Mouse (Mus musculus): Measurements from ENCODE around the gene Mras. TPM values are rescaled to one million over a fixed set of nuclear protein-coding genes. Genes with fewer than 3 reads are reported as not detected.

The Mras gene
- total RNA-seq, 2 experiments from 2014 or later: 10.1 to 12.2 TPM

Other genes starting within 250 kb of the Mras start
- not detected for gene Faiml, start 200.1 kb downstream of the Mras start, total RNA-seq (2021)
- gene Cep70, start 194.0 kb downstream of the Mras start, total RNA-seq (2021): 1 to 10 TPM; 7.1 to 8.5 TPM
- under 1 TPM; 0.31 to 0.79 TPM for gene Esyt3, start 78.8 kb downstream of the Mras start, total RNA-seq (2021)
- gene Nme9, start 14.1 kb upstream of the Mras start, total RNA-seq (2021): not detected
- gene Armc8, start 131.5 kb upstream of the Mras start, total RNA-seq (2021): 10 to 100 TPM; 24.2 to 27.6 TPM
- gene Dbr1, start 138.4 kb upstream of the Mras start, total RNA-seq (2021): 1 to 10 TPM; 9.0 to 9.5 TPM
- not detected for gene A4gnt, start 175.1 kb upstream of the Mras start, total RNA-seq (2021)
- 1 to 10 TPM; 6.0 to 7.2 TPM for gene Dzip1l, start 192.1 kb upstream of the Mras start, total RNA-seq (2021)

Data from heart, postnatal 10 days (tissue).